Mouse (Mus musculus) brain, embryonic 14.5 days (tissue): Measurements from ENCODE around the gene Spef1. TPM values are rescaled to one million over a fixed set of nuclear protein-coding genes. Genes with fewer than 3 reads are reported as not detected.

Experiments
- DNase-seq: peaks from one replicate; pipeline ENCODE4 v3.0.0-alpha.2; 2011; ENCODE audit warnings: low read depth
- CTCF ChIP-seq: fragments of 200-500 bp; IDR thresholded peaks from 2 replicates; pipeline ENCODE4 v1.5.1; 2012; ENCODE audit warnings: inconsistent platforms, mild to moderate bottlenecking, moderate library complexity, borderline replicate concordance; ENCODE audit not compliant: insufficient read depth, insufficient read length; ENCODE audit errors: extremely low read depth
- POLR2A ChIP-seq: fragments of 200-500 bp; IDR thresholded peaks from 2 replicates; pipeline ENCODE4 v1.6.1; 2012; ENCODE audit warnings: mild to moderate bottlenecking, inconsistent platforms, borderline replicate concordance; ENCODE audit not compliant: poor library complexity, insufficient read depth, insufficient read length, severe bottlenecking; ENCODE audit errors: extremely low read depth
- polyA plus RNA-seq: library from polyadenylated mRNA; depleted of rRNA; stranded (reverse); fragments of >200 nt; gene quantifications from 2 replicates; pipeline ENCODE4 v1.2.3, GENCODE M21; 2012

The Spef1 gene
- polyA plus RNA-seq, 1 experiment = 35.4 TPM

DNA sequence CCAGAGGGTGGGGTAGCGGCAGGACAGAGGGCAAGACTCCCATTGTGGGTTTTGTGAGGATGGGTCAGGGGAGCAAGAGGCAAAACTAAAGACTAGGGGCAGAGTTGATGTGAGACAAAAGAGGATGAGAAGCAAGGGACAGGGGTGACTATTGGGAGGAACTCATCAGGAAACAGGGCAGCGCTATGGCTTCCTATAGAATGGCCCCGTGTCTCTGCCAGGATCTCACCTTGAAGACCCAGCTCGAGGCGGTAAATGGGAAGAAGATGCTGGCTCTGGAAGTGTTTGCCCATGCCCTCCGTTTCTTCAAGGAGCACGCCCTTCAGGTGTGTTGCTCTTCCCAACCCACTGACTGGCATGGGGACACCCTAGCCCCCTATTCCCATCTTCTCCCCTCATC, 48.3 kb downstream of the Spef1 start:
- no peak for TF ChIP-seq POLR2A
- no peak for TF ChIP-seq CTCF

DNA sequence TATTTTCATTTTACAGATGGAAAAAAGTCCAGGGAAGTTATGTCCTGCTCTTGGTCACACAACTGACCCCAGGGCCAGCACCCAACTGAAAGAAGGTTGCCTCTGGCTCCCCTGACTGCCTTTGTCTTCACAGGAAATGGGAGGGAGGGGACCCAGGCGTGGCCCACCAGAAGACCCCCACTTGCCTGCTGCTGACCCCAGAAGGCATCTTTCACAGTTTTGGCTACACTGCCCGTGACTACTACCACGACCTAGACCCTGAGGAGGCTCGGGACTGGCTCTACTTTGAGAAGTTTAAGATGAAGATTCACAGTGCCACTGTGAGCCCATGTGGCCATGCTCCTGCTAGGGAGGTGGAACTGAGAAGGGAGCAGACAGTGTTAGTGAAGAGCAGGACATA, 48.8 kb downstream of the Spef1 start:
- no peak for DNase-seq
- TF ChIP-seq CTCF (no peak), POLR2A (no peak)

More for the DNA sequence above, 48.3 kb downstream of the Spef1 start:
- DNase-seq = no peak

DNA sequence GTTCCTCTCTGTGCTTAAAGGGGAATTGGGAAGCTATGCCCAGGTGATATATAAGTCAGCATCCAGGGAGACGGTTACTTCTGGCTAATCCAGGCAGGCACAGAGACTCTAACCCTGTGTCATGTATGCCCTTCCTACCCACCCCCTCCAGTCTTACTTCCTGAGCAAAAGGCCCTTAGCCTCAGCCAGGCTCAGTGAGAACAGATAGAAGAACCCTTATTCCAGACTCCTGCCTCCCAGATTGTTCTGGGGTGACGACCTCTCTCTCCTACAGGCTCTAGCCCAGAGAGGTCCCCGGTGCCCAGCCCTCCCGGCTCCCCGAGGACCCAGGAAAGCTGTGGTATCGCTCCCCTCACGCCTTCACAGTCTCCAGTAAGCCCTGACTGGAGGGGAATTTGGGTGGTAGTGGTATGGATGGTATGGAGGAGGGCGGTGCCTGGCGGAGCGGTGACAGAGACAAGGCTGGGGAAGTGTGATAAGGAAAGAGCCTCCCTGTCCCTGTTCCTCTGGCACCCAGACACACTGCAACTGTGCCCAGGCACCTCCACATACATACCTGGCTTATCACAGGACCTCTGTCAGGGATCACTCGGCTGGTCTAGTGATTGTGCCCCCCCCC, 51.5 kb downstream of the Spef1 start:
- DNase-seq = no peak
- no peak for TF ChIP-seq CTCF
- TF ChIP-seq POLR2A = no peak

GRCm38 (mm10) chr2:131134826-131135400, 52.2 kb downstream of the Spef1 start:
- no peak for TF ChIP-seq POLR2A
- no peak for TF ChIP-seq CTCF

GRCm38 (mm10) chr2:131134381-131134780, 52.7 kb downstream of the Spef1 start:
- TF ChIP-seq CTCF = no peak
- no peak for TF ChIP-seq POLR2A
- DNase-seq = no peak

More at GRCm38 (mm10) chr2:131134826-131135400, 52.2 kb downstream of the Spef1 start:
- DNase-seq = no peak

- no peak for DNase-seq
Measured at GRCm38 (mm10) chr2:131132930-131133547, 54.0 kb downstream of the Spef1 start, which contains the start of gene Gm11037. Gene Gm11037 (plus strand): TSS chr2:131133497.

GRCm38 (mm10) chr2:131132111-131132888, 54.8 kb downstream of the Spef1 start:
- DNase-seq = no peak
- TF ChIP-seq CTCF (no peak), POLR2A (no peak)

More at GRCm38 (mm10) chr2:131132930-131133547, 54.0 kb downstream of the Spef1 start, which contains the start of gene Gm11037:
- TF ChIP-seq POLR2A (no peak), CTCF (no peak)

DNA sequence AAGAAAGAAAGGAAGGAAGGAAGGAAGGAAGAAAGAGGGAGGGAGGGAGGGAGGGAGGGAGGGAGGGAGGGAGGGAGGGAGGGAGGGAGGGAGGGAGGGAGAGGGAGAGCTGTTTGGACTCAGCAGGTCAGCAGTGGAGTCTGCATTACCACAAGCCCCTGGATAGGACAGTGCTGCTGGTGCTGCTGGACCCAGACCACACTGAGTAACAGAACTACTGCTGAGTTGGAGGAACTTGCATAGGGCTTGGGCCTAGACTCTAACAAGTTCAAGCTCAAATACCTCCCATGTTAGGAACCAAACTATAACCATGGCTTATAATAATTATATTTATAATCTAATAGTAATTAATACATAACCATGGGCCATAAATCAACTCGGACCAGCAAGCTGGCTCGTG, 56.2 kb downstream of the Spef1 start:
- TF ChIP-seq CTCF (no peak), POLR2A (no peak)

DNA sequence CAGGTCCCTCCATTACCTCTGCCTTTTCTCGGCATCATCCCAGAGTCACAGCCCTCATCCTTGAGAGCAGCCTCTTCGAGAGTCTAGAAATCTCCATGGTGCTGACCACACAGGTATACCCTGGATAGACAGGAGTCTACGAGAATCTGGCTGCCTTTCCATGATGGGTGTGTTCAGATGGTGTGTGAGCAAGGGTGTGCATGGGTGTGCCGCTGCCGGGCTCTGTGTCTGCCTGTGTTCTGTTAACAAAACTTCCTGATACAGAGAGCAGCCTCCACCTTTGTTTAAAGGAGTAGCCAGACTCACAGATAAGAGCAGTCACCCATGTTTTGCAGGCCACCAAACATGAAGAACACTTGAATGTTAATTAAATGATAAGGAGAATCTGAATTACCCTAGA, 57.2 kb downstream of the Spef1 start:
- TF ChIP-seq POLR2A (no peak), CTCF (no peak)
- DNase-seq = no peak

More for the DNA sequence above, 56.2 kb downstream of the Spef1 start:
- DNase-seq = no peak

DNA sequence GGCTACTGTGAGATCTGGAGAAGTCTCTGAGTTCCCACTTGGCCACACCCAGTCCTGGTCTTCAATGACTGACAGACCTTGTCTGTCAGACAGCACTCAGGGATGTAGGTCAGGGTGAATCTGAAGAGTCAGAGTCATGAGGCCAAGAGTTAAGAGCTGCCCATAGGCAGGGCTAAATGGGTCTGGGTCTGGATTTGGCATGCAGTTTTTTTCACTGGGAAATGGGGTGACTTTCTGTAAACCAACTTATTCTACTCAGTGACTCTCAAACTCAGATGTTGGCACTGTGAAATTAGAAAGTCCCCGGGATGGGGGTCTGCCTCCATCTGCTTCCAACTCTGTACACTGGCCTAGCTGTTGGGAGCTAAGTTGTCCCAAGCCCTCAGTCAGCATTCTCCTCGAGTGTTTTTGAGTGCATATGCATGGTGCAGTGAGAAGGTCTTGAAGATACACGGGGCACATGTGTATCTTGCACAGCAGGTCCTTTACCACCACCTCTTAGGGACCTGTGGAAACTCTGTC, 58.4 kb downstream of the Spef1 start:
- no peak for TF ChIP-seq CTCF
- TF ChIP-seq POLR2A = no peak

GRCm38 (mm10) chr2:131128211-131128610, 58.9 kb downstream of the Spef1 start:
- DNase-seq = no peak

More for the DNA sequence above, 58.4 kb downstream of the Spef1 start:
- DNase-seq = no peak

GRCm38 (mm10) chr2:131127161-131127730, 59.8 kb downstream of the Spef1 start, which contains the start of gene Hspa12b:
Gene Hspa12b (plus strand): TSS chr2:131127280.
- TF ChIP-seq POLR2A (no peak), CTCF (no peak)
- DNase-seq = peak; percentile 44

More at GRCm38 (mm10) chr2:131128211-131128610, 58.9 kb downstream of the Spef1 start:
- TF ChIP-seq POLR2A (no peak), CTCF (no peak)

GRCm38 (mm10) chr2:131125964-131126815, 60.9 kb downstream of the Spef1 start:
- TF ChIP-seq POLR2A (no peak), CTCF (no peak)

More at GRCm38 (mm10) chr2:131125964-131126815, 60.9 kb downstream of the Spef1 start:
- no peak for DNase-seq
